Mouse (Mus musculus) right cerebral cortex, postnatal 4 days (tissue): ENCODE results near the gene Twnk.
A peak's percentile ranks its signal among the peaks of the same experiment; 100 is the strongest.

Source experiments
- DNase-seq: peaks from one replicate; pipeline ENCODE4 v3.0.0-alpha.2; 2022

Twnk gene

GRCm38 (mm10) chr19:45005444-45005843 is at the start of gene Twnk:
Twnk (plus strand) TSS chr19:45005663.
- DNase-seq: no peak

GRCm38 (mm10) chr19:44959633-44960032 is 45.8 kb upstream of the Twnk start:
- no peak for DNase-seq

- no peak for DNase-seq
Measured at GRCm38 (mm10) chr19:44965978-44966377, 39.5 kb upstream of the Twnk start.

DNA sequence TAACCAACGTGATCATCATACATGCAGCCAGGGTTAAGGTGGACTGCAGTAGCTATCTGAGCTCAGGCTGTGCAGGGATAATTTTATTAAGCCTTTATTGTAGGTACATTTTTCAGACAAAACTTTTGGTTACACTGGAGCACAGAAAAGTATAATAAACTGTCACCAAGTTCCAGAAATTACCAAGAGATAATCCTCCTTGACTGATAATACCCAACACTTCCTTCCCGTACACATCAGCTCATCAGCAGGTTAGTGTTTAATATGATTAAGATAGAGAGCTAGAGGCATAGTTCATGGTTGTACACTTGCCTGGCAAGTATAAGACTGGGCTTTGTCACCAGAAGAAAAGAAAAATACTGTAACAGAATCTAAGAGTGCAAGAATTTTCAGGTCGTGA is 37.1 kb upstream of the Twnk start:
- DNase-seq: no peak

- no peak for DNase-seq
Measured at GRCm38 (mm10) chr19:44976636-44977035, 28.8 kb upstream of the Twnk start.

GRCm38 (mm10) chr19:44977148-44977547 is 28.3 kb upstream of the Twnk start:
- DNase-seq: no peak

- no peak for DNase-seq
Measured at GRCm38 (mm10) chr19:44980787-44981186, 24.7 kb upstream of the Twnk start.

- DNase-seq: no peak
Measured at GRCm38 (mm10) chr19:44982477-44983115, 22.9 kb upstream of the Twnk start.

DNA sequence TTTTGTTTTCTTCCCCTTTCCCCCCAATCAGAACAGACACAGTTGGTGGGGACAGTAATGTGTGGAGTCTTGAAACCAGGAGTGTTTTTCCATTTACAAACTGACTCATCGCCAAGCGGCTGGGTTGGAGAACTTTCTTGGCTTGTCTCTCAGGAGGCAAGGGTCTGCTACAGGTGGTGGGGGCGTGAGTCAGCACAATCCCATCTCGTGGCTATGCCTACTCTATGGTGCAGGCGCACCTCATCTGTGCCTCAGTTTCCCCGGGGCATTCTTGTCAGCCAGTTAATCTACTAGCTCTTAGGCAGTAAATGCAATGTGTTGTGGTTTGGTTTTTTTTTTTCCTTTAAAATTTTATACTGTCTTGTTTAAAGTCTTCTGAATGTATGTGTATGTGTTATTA is 22.1 kb upstream of the Twnk start:
- DNase-seq: no peak

DNA sequence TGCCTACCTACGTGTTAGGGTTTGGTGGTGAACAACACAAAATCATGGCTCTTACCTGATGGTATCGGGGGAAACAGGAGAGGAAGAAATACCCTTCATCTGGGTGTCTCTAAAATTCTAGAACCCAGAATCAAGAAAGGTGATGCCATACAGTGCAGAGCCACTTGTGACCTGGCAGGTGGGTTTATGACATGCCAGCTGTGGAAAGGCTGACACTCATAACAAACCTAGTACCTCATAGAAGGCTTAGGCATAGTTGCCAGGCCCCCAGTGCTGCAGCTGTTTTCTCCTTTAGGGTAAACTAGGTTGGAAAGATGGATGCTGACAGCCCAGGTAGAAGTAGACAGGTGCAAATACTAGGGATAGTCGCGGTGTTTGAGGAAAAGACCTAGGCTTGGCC is 21.0 kb upstream of the Twnk start:
- DNase-seq: no peak

DNA sequence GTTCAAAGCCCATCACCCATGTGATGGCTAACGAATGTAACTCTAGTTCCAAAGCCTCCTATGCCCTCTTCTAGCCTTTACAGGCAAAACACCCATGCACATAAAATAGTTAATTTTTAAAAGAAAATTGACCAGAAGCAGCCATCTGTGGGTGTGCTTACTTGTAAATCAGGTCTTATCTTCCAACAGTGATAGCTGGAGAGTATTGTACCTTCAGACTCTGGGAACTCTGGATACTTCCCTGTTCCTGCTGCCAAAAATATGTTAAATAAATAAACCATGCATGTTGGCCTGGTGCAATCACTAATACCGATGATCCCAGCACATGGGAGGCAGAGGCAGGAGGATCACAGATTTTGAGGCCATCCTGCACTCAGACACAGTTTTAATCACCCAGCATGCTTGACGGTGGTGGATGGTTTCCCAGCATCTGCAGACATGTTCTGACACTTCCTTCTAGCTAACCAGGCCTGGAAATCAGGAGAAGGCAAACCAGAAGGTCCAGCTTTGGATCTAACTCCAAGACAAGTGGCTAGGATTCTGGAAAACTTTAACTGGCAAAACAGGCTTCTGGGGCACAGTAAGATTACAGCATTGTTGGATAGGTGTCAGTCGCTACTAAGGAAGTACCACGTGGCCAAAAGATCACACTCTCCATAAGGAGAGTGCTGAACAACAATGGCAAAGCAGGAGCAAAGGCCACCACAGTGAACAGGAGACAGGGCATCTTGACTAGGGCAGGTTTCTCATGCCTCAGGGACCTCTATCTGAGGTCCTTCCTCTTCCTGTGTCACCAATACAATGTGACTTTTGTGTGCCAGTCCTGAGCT is 20.1 kb upstream of the Twnk start:
- no peak for DNase-seq

DNA sequence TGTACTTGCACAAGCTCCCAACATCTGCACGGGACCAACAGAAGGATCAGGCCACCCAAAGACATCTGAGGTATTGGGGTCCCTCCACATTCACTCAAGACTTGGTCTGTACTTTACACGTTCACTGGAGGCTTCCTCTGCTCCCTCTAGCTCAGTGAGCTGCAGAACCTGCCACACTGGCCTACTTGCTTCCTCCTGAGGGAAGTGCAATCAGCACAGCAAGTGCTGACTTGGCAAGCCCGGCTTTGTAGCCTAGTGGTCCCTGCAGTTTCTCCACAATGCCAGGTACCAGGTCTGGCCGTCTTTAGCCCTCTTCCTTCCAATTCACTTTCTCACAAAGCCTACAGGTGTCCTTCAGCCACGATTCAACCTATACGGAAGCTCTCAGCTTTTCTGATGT is 18.5 kb upstream of the Twnk start:
- DNase-seq: no peak

DNA sequence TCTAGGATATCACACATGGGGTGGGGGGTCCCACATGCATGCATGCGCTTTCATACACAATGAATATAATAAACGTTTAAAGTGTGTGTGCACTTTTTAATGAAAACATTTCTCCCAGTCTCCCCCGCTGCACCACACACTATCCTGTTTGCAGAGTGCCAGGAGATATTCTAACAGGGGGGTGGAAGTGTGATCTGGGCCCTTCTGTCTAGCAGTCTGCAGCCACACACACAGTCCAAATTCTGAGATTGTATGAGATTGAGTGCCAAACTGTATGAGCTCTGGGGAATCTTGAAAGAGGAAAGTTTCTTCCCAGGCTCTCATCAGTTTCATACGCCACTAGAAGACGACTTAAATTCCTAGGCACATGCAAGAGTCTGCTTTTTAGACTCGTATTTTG is 17.6 kb upstream of the Twnk start:
- DNase-seq: no peak

DNA sequence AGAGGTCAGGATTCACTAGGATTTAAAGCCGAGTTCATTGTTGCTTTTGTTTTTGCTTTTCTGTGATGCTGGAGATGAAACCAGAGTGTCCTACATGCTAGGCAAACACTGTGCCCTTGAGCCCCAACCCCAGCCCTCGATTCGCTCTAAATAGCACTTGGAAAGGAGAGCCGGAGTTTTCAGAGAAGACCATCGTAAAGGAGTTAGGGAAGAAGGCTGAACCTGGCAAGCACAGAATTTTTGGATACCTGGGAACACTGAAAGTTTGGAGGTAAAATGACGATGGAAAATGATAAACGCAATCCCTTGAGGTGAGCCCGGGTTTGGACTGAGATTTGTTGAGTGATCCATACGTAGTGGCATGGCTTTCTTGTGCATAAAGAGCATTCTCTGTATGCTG is 17.1 kb upstream of the Twnk start:
- DNase-seq: no peak

DNA sequence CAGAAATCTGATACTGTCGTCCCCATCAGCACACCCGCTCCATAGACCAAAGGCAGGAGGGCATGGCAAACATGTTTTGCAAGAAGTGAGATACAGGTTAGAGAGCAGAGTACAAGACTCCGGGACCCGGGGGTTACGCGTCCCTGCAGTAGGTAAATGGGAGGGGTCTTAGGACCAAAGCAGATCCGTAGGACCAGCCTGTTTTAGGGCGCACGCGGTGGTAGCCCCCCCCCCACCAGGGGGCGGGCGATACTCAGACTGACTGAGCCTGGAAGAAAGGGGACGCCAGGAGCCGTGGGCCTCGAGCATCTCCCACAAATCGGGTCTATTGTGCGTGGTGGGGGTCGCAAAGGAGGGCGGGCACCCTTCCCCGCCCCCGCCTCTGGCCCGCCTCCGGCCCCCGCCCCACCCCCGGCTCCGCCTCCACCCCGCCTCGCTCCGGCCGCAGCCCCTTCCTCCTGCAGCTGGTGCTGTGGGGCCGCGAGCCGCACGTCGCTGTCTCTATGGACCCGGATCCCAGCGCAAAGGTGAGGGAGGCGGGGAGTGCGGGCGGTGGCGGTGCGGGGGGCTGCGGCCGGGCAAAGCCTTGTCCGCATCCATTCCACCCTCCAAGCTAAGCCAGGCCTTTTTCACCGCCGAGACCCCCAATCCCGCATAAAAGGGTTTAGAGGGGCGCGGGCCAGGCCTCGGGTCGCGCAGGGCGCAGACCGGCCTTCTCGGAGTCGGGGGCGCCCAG is 16.5 kb upstream of the Twnk start, which contains the start of gene Sema4g:
Gene Sema4g (plus strand): TSS at position 271 of the 736 bp plus-strand sequence.
- peak; percentile 79 for DNase-seq

GRCm38 (mm10) chr19:44989567-44990495 is 15.6 kb upstream of the Twnk start:
- no peak for DNase-seq

DNA sequence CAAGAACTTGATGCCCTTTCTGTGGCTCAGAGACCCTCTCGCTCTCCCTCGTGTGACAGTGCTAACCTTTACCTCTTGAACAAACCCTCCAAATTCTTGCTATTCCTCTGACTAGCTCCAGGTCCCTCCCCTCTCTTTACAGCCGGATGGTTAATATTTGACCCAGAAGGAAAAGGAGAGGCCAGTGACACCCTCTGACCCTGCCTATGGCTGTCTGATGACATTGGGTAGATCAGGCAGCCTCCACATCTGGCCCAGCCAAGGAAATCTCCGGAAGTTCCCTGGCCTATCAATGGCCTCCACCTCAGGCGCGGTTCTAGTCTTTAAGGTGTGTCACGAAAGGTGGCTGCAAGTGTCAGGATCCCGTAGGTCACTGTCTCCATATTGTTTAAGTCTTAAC is 14.4 kb upstream of the Twnk start:
- no peak for DNase-seq

GRCm38 (mm10) chr19:44992246-44992645 is 13.2 kb upstream of the Twnk start:
- no peak for DNase-seq

- DNase-seq: no peak
Measured at GRCm38 (mm10) chr19:44992712-44993111, 12.8 kb upstream of the Twnk start.

DNA sequence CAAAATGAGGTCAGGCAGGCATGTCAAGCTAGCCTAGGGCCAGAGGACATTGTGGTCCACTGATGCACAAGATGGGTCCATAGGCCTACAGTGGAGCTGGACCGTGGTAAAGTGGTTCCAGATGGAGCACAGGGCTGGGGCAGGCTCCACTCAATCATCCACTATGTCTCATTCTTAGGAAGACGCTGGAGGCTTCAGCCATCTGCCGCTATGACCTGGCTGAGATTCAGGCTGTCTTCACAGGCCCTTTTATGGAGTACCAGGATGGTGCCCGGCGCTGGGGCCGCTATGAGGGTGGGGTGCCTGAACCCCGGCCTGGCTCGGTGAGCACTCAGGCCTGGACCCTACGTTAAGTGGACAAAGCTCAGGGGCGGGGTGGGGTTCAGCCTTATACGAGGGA is 7.7 kb upstream of the Twnk start:
- DNase-seq: no peak

GRCm38 (mm10) chr19:44999647-45000046 is 5.8 kb upstream of the Twnk start:
- DNase-seq: no peak

GRCm38 (mm10) chr19:45002301-45002700 is 3.2 kb upstream of the Twnk start:
- DNase-seq: no peak
